Mouse (Mus musculus) hindbrain, postnatal 0 days (tissue): Measurements from ENCODE around the gene Zfp423. TPM values are rescaled to one million over a fixed set of nuclear protein-coding genes. Genes with fewer than 3 reads are reported as not detected.

Experiments used
- ATAC-seq: fragments of 200-750 bp; cut with Nextera tagmentation; 2 replicates; pipeline ENCODE4 v1.8.0; 2017; ENCODE audit warnings: mild to moderate bottlenecking, moderate TSS enrichment, moderate library complexity
- DNase-seq: peaks from one replicate; pipeline ENCODE4 v3.0.0-alpha.2; 2015; ENCODE audit warnings: low spot score
- H3K27ac ChIP-seq: fragments of 300-500 bp; sonication (generic); 2 replicates; pipeline ENCODE4 v1.5.1; 2014; ENCODE audit warnings: mild to moderate bottlenecking
- H3K27me3 ChIP-seq: fragments of 300-500 bp; sonication (generic); 2 replicates; pipeline ENCODE4 v1.6.1; 2014; ENCODE audit warnings: low read length, mixed read lengths; ENCODE audit not compliant: insufficient read depth
- H3K36me3 ChIP-seq: fragments of 300-500 bp; sonication (generic); 2 replicates; pipeline ENCODE4 v1.6.1; 2014; ENCODE audit warnings: low read length, mixed read lengths; ENCODE audit not compliant: insufficient read depth
- H3K4me1 ChIP-seq: fragments of 300-500 bp; sonication (generic); 2 replicates; pipeline ENCODE4 v1.6.1; 2014; ENCODE audit warnings: antibody characterized with exemption, low read length, mixed read lengths; ENCODE audit not compliant: insufficient read depth
- H3K4me2 ChIP-seq: fragments of 300-500 bp; sonication (generic); 2 replicates; pipeline ENCODE4 v1.6.1; 2014; ENCODE audit warnings: low read depth, mild to moderate bottlenecking, low read length, moderate library complexity, mixed read lengths
- H3K4me3 ChIP-seq: fragments of 300-500 bp; sonication (generic); 2 replicates; pipeline ENCODE4 v1.5.1; 2014; ENCODE audit warnings: low read length
- H3K9ac ChIP-seq: fragments of 300-500 bp; sonication (generic); replicated peaks from 2 replicates; pipeline ENCODE4 v1.6.1; 2014; ENCODE audit warnings: mild to moderate bottlenecking, low read length, moderate library complexity, mixed read lengths
- H3K9me3 ChIP-seq: fragments of 300-500 bp; sonication (generic); 2 replicates; pipeline ENCODE4 v1.6.1; 2016; ENCODE audit warnings: low read length, mixed read lengths
- CTCF ChIP-seq: IDR thresholded peaks from 2 replicates; pipeline ENCODE4 v1.5.1; 2016; ENCODE audit warnings: antibody characterized with exemption, control low read depth, low read depth
- WGBS: fragments of 180-500 bp; shearing (Covaris S2); extraction: QIAGEN DNeasy Blood & Tissue Kit; methylation state at CpG from one replicate; pipeline ENCODE4 v1.1.7; 2014; 5-methylcytosine and 5-hydroxymethylcytosine counted together
- polyA plus RNA-seq: library from polyadenylated mRNA; unstranded; fragments of >200 nt; fragmentation: Nextera tagmentation; extraction: Ambion mirVana; gene quantifications from 2 replicates; pipeline ENCODE4 v1.2.1, GENCODE M21; 2015
- total RNA-seq: library from RNA; depleted of rRNA; stranded (reverse); fragments of >200 nt; gene quantifications from 2 replicates; pipeline ENCODE4 v1.2.3, GENCODE M21; 2014

Gene Zfp423
- total and polyA plus RNA-seq, 2 experiments from 2014 or later: 22.2 to 73.6 TPM

- Histone ChIP-seq H3K4me1 (peaks cover 29% of the 10 kb centered on the region), H3K4me2 (peak overlapping the region; percentile 51), H3K4me3 (peak overlapping the region; percentile 21; the same call in 1 of the 2 replicates), H3K27me3 (no peaks in the 10 kb centered on the region), H3K27ac (peak overlapping the region; percentile 43; the same call in 1 of the 2 replicates), H3K36me3 (no peaks in the 10 kb centered on the region), H3K9ac (peak overlapping the region; percentile 35; the same call in 1 of the 2 replicates), H3K9me3 (no peaks in the 10 kb centered on the region)
- no peak for TF ChIP-seq CTCF
- ATAC-seq (0 out of 2 replicates have a peak, but pooled peaks have one; percentile 8), DNase-seq (peak; percentile 70)
- 7% methylated on average over 42 of the region's 43 CpGs for WGBS
Measured at GRCm38 (mm10) chr8:87660029-87660915, 299.1 kb downstream of the Zfp423 start.

DNA sequence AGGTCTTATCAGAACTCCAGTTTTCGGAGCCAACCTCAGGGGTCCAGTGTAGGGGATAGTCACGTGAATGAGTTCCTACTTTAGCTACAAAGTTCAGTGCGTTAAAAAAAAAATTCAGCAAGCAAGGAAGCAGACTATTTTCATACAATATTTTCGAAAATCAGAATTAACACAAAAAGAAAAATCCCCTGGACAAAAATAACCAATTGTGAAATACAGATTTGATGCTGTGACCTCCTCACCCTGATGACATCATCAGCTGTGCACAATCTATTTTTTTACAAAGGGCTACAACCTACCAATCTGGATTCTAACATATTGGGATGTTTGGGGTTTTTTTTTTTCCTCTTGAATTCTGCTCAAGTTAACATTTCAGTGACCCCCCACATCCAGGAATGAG, 301.9 kb downstream of the Zfp423 start:
- no peak overlapping the region for H3K9ac ChIP-seq

GRCm38 (mm10) chr8:87656484-87657230, 302.7 kb downstream of the Zfp423 start:
- ATAC-seq (peak; percentile 85), DNase-seq (peak; percentile 88)
- H3K4me1 ChIP-seq: peaks cover 17% of the 10 kb centered on the region
- H3K4me2 ChIP-seq: peak overlapping the region; percentile 73
- H3K27me3 ChIP-seq: no peaks in the 10 kb centered on the region
- TF ChIP-seq CTCF: peak; percentile 38
- peak overlapping the region; percentile 40 for H3K4me3 ChIP-seq
- peak overlapping the region; percentile 56; the same call in 1 of the 2 replicates for H3K27ac ChIP-seq
- peak overlapping the region; percentile 24; the same call in 1 of the 2 replicates for H3K9ac ChIP-seq
- H3K9me3 ChIP-seq: no peaks in the 10 kb centered on the region
- WGBS: 10% methylated on average over 35 of the region's 35 CpGs
- H3K36me3 ChIP-seq: no peaks in the 10 kb centered on the region

More for the DNA sequence above, 301.9 kb downstream of the Zfp423 start:
- WGBS: 76% methylated on average over 4 of the region's 4 CpGs
- no peaks in the 10 kb centered on the region for H3K36me3 ChIP-seq
- no peak for TF ChIP-seq CTCF
- H3K27me3 ChIP-seq: no peaks in the 10 kb centered on the region
- no peaks in the 10 kb centered on the region for H3K9me3 ChIP-seq
- ATAC-seq (no peak), DNase-seq (no peak)
- H3K4me3 ChIP-seq: no peak overlapping the region
- no peak overlapping the region for H3K27ac ChIP-seq
- peaks cover 17% of the 10 kb centered on the region for H3K4me1 ChIP-seq
- no peak overlapping the region for H3K4me2 ChIP-seq

DNA sequence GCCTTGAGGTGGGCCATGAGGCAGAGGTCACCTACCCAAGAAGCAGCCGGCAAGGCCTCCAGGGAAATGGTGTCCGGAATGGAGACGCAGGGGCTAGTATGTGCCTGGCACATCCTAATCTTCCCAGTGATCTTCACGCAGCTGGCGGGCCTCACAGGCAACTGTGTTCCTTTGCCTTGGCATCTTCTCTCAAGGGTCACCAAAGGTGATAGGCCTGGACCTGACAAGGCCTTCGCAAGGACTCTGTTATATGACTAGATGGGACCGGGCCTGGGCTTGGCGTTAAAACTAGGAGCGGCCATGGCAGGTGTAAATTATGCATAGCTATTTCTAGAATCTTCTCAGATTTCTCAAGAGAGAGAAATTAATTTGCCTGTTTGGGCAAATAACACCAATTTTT, 303.4 kb downstream of the Zfp423 start:
- H3K9ac ChIP-seq: no peak overlapping the region
- no peak for TF ChIP-seq CTCF
- no peaks in the 10 kb centered on the region for H3K27me3 ChIP-seq
- ATAC-seq: no peak
- H3K9me3 ChIP-seq: no peaks in the 10 kb centered on the region
- no peak overlapping the region for H3K27ac ChIP-seq
- 75% methylated on average over 9 of the region's 9 CpGs for WGBS
- H3K36me3 ChIP-seq: no peaks in the 10 kb centered on the region
- DNase-seq: no peak
- peak overlapping the region; percentile 73 for H3K4me2 ChIP-seq
- H3K4me1 ChIP-seq: peaks cover 17% of the 10 kb centered on the region
- H3K4me3 ChIP-seq: no peak overlapping the region

GRCm38 (mm10) chr8:87647781-87648180, 311.6 kb downstream of the Zfp423 start:
- no peak for TF ChIP-seq CTCF
- ATAC-seq: no peak
- H3K4me1 ChIP-seq: peaks cover 17% of the 10 kb centered on the region
- H3K9ac ChIP-seq: no peak overlapping the region
- no peaks in the 10 kb centered on the region for H3K9me3 ChIP-seq
- H3K36me3 ChIP-seq: no peaks in the 10 kb centered on the region
- H3K27ac ChIP-seq: no peak overlapping the region
- H3K4me3 ChIP-seq: no peak overlapping the region
- H3K27me3 ChIP-seq: no peaks in the 10 kb centered on the region
- 39% methylated on average over 9 of the region's 9 CpGs for WGBS
- no peak overlapping the region for H3K4me2 ChIP-seq
- DNase-seq: no peak

- 42% methylated on average over 5 of the region's 5 CpGs for WGBS
- DNase-seq: no peak
- peak overlapping the region; percentile 60; the same call in 1 of the 2 replicates for H3K27ac ChIP-seq
Measured at GRCm38 (mm10) chr8:87645829-87646483, 313.4 kb downstream of the Zfp423 start.

More at GRCm38 (mm10) chr8:87645829-87646483, 313.4 kb downstream of the Zfp423 start:
- H3K4me3 ChIP-seq: no peak overlapping the region
- H3K4me1 ChIP-seq: peaks cover 17% of the 10 kb centered on the region
- H3K27me3 ChIP-seq: no peaks in the 10 kb centered on the region
- H3K36me3 ChIP-seq: no peaks in the 10 kb centered on the region
- ATAC-seq: no peak
- H3K9me3 ChIP-seq: no peaks in the 10 kb centered on the region
- no peak for TF ChIP-seq CTCF
- no peak overlapping the region for H3K9ac ChIP-seq
- no peak overlapping the region for H3K4me2 ChIP-seq
